Mouse (Mus musculus) bone marrow macrophage, adult 2 months (primary cell): ENCODE data around the gene Schip1.

Source experiments
- CTCF ChIP-seq: IDR thresholded peaks from 2 replicates; pipeline ENCODE4 v1.5.1; 2012; ENCODE audit warnings: low read depth, mild to moderate bottlenecking, low read length, moderate library complexity
- POLR2A ChIP-seq: IDR thresholded peaks from 2 replicates; pipeline ENCODE4 v1.6.1; 2012; ENCODE audit warnings: mild to moderate bottlenecking, low read depth, low read length, borderline replicate concordance

- TF ChIP-seq POLR2A (no peak), CTCF (no peak)
Observed at GRCm38 (mm10) chr3:68201214-68201613, 136.6 kb downstream of the Schip1 start.
